Mouse (Mus musculus): Measurements from ENCODE around the gene Pcnx2. TPM values are rescaled to one million over a fixed set of nuclear protein-coding genes. Genes with fewer than 3 reads are reported as not detected.

The Pcnx2 gene
- polyA plus RNA-seq, 1 experiment from 2014 or later, result 0.13 TPM

- H3K9me3 ChIP-seq, result no peaks in the 10 kb centered on the region
- no peaks in the 10 kb centered on the region for H3K27me3 ChIP-seq (replicated peaks)
- ATAC-seq, result peak; percentile 92
- 37% methylated on average over 2 of the region's 2 CpGs for WGBS
- H3K4me3 ChIP-seq (replicated peaks), result no peak overlapping the region
- no peak overlapping the region for H3K27ac ChIP-seq
- H3K4me1 ChIP-seq (replicated peaks), result no peaks in the 10 kb centered on the region
- no peaks in the 10 kb centered on the region for H3K36me3 ChIP-seq
- H3K9ac ChIP-seq, result no peak overlapping the region
- H3K4me2 ChIP-seq (replicated peaks), result no peak overlapping the region
Measured at GRCm38 (mm10) chr8:125741855-125742254, 156.3 kb downstream of the Pcnx2 start.

DNA sequence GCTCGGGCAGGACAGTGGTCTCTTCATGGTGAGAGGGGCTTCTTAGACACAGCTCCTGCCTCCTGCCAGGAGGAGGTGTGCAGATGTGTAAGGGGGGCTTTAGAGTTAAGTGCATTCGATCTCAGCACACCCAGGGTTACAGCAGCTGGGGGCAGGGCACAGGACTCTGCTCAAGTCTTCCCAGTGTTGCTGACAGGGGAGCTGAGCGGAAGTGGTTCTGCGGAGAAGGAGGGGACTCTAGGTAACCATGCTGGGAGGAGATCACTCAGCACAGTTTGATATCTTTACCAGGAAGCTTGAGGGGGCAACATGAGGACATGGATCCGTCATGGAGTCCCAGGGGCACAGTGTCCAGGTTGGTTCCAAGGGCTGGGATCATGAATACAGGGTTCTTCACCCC is 156.7 kb downstream of the Pcnx2 start:
- Histone ChIP-seq H3K4me3 (replicated peaks) (no peak overlapping the region), H3K9me3 (no peaks in the 10 kb centered on the region), H3K36me3 (no peaks in the 10 kb centered on the region), H3K9ac (no peak overlapping the region), H3K4me1 (replicated peaks) (no peaks in the 10 kb centered on the region), H3K4me2 (replicated peaks) (no peak overlapping the region), H3K27me3 (replicated peaks) (no peaks in the 10 kb centered on the region), H3K27ac (no peak overlapping the region)
- WGBS, result 82% methylated on average over 5 of the region's 5 CpGs
- 0 out of 2 replicates have a peak, but pooled peaks have one; percentile 15 for ATAC-seq

DNA sequence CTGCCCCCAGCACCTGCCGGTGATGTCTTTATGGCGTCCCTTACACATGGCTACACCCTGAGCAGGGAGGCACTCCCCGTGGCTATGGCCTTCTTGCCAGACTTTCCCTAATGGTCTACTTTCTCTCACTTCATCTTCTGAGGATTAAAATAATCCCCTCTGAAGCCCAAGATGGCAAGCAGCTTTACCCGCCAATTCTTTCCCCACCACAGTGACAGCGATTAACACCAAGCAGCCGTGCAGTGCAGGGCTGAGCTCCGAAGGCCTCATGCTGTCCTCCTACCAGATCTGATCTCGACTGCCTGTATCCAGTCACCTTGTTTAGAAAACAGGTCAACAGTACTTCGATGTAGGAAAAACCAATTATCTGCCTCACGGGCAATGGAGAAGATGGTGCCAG is 157.5 kb downstream of the Pcnx2 start:
- Histone ChIP-seq H3K9me3 (no peaks in the 10 kb centered on the region), H3K4me1 (replicated peaks) (no peaks in the 10 kb centered on the region), H3K27me3 (replicated peaks) (no peaks in the 10 kb centered on the region), H3K27ac (no peak overlapping the region), H3K4me2 (replicated peaks) (no peak overlapping the region), H3K4me3 (replicated peaks) (no peak overlapping the region), H3K9ac (no peak overlapping the region), H3K36me3 (no peaks in the 10 kb centered on the region)
- WGBS, result 87% methylated on average over 10 of the region's 10 CpGs
- no peak for ATAC-seq

DNA sequence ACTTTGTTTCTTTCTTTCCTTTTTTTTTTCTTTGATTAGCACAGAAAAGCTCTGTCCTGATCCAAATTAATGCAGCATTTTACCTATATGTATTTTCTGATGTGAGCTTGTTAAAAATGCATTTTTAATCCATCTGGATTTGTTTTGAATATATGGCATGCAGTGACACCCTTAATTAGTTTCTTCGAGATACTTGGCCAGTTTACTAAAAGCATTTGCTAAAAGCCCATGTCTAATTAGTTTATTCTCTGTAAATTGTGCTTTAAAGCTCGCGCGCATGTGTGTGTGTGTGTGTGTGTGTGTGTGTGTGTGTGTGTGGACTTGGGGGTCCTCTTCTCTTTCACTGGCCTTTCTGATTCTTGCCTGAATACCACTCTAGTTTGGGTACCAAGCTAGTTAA is 159.2 kb downstream of the Pcnx2 start:
- 94% methylated on average over 4 of the region's 4 CpGs for WGBS
- H3K4me2 ChIP-seq (replicated peaks), result no peak overlapping the region
- H3K9ac ChIP-seq, result no peak overlapping the region
- H3K36me3 ChIP-seq, result no peaks in the 10 kb centered on the region
- ATAC-seq, result no peak
- peaks cover 5% of the 10 kb centered on the region; the same call in 1 of the 2 replicates for H3K4me1 ChIP-seq (replicated peaks)
- H3K4me3 ChIP-seq (replicated peaks), result no peak overlapping the region
- H3K9me3 ChIP-seq, result no peaks in the 10 kb centered on the region
- H3K27ac ChIP-seq, result no peak overlapping the region
- no peaks in the 10 kb centered on the region for H3K27me3 ChIP-seq (replicated peaks)

DNA sequence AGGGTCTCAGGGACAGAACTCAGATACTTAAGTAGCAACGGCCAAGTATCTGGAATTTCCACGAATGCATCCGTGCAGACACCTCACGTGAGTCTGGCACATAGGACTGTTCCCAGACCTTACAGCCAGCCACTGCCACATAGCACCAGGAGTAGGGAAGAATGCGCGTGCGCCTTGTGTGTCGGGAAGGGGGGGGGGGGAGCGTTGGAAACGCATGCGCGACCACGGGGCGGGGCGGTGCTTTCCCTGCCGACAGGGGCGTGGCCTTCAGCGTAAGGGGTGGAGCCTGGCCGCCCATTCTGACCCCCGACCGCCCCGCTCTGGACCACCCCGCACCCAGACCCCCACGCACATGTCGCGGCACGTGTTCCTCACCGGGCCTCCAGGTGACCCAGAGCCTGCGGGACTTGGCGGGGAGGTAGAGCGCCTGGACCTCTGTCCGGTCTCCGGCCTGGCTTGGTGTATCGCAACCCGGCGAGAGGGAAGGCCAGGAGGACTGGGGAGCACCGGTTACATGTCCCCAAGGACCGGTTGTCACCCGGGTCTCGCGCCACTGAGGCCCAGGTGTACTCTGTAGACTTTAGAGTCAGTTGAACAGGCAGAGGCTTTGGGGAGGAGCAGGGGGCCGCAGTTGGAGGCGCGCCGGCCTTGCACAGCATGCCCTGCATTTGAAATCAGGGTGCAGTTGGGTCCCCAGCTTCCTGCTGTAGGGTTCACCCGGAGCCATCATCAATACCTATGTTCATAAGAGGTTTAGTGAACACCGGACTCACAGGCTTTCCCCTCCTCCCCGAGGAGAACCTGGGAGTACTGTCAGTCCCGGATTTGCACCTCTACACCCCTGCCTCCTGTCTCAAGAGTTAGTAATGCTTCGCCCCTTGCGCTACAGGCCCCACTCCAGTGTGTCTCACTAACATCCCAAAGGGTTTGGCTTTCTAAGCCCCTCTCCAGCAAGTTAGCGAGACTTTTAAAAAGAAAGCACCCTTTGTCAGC is 163.9 kb downstream of the Pcnx2 start:
- peak overlapping the region; percentile 65 for H3K4me3 ChIP-seq (replicated peaks)
- ATAC-seq, result peak; percentile 97
- no peaks in the 10 kb centered on the region for H3K36me3 ChIP-seq
- no peaks in the 10 kb centered on the region for H3K27me3 ChIP-seq (replicated peaks)
- H3K27ac ChIP-seq, result peak overlapping the region; percentile 18; the same call in 1 of the 2 replicates
- H3K9ac ChIP-seq, result peak overlapping the region; percentile 72
- H3K4me1 ChIP-seq (replicated peaks), result peaks cover 7% of the 10 kb centered on the region
- WGBS, result 7% methylated on average over 50 of the region's 52 CpGs
- H3K9me3 ChIP-seq, result no peaks in the 10 kb centered on the region
- H3K4me2 ChIP-seq (replicated peaks), result peak overlapping the region; percentile 82

GRCm38 (mm10) chr8:125729746-125730145 is 168.4 kb downstream of the Pcnx2 start, which contains the start of gene Ntpcr:
Ntpcr (plus strand) TSS chr8:125729963.
- Histone ChIP-seq H3K4me1 (replicated peaks) (peaks cover 7% of the 10 kb centered on the region; the same call in 1 of the 2 replicates), H3K4me3 (replicated peaks) (no peak within 1 kb of the TSS), H3K9me3 (no peaks in the 10 kb centered on the region), H3K4me2 (replicated peaks) (no peak within 1 kb of the TSS), H3K36me3 (no peaks in the 10 kb centered on the region), H3K27ac (no peak within 1 kb of the TSS), H3K9ac (no peak within 1 kb of the TSS), H3K27me3 (replicated peaks) (no peaks in the 10 kb centered on the region)
- 78% methylated on average over 7 of the region's 7 CpGs for WGBS
- no peak for ATAC-seq

DNA sequence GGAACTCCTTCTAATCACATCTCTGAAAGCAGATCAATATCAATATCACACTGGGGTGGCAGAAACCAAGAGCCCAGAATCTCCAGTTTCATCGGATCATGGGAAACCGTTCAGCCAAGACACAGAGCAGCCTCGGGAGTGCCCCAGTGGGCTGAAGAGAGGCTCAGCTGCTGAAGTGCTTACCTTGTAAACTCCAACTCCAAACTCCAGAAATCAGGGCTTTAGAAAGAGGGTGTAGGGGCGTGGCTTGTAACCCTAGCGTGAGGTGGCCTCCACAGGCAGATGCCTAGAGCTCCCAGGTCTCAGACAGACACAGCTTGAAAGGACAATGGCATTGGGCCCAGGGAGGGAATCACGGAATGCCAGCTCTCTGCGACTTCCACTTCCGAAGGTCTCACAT is 170.3 kb downstream of the Pcnx2 start:
- WGBS, result 47% methylated on average over 8 of the region's 8 CpGs
- no peak for ATAC-seq
- 0 out of 2 replicates have a peak, but pooled peaks cover 2% of the 10 kb centered on the region for H3K4me1 ChIP-seq (replicated peaks)
- no peak overlapping the region for H3K27ac ChIP-seq
- H3K4me2 ChIP-seq (replicated peaks), result no peak overlapping the region
- H3K9me3 ChIP-seq, result no peaks in the 10 kb centered on the region
- no peaks in the 10 kb centered on the region for H3K27me3 ChIP-seq (replicated peaks)
- no peaks in the 10 kb centered on the region for H3K36me3 ChIP-seq
- no peak overlapping the region for H3K9ac ChIP-seq
- H3K4me3 ChIP-seq (replicated peaks), result no peak overlapping the region

GRCm38 (mm10) chr8:125726986-125727385 is 171.1 kb downstream of the Pcnx2 start:
- no peaks in the 10 kb centered on the region for H3K36me3 ChIP-seq
- H3K4me3 ChIP-seq (replicated peaks), result no peak overlapping the region
- no peak for ATAC-seq
- H3K27me3 ChIP-seq (replicated peaks), result no peaks in the 10 kb centered on the region
- 0 out of 2 replicates have a peak, but pooled peaks cover 2% of the 10 kb centered on the region for H3K4me1 ChIP-seq (replicated peaks)
- no peak overlapping the region for H3K27ac ChIP-seq
- H3K9me3 ChIP-seq, result no peaks in the 10 kb centered on the region
- H3K9ac ChIP-seq, result no peak overlapping the region
- no peak overlapping the region for H3K4me2 ChIP-seq (replicated peaks)
- 73% methylated on average over 5 of the region's 5 CpGs for WGBS

DNA sequence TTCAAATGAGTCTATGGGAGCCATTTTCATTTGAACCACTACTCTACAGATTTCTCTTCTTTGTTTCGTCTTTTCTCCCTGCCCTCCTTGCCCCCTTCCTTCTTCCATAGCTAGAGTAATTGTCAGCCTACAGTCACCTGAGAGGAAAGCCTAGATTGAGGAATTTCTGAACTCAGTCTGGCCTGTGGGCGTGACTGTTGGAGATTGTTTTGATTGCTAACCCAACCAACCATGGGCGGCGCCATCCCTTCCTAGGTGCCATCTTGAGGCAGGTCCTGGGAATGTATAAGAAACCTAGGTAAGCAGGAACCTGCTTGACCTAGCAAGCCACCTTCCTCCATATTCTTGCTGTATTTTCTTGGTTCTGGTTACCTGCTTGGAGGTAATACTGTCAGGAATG is 172.0 kb downstream of the Pcnx2 start:
- Histone ChIP-seq H3K27ac (no peak overlapping the region), H3K9ac (no peak overlapping the region), H3K4me1 (replicated peaks) (0 out of 2 replicates have a peak, but pooled peaks cover 2% of the 10 kb centered on the region), H3K27me3 (replicated peaks) (no peaks in the 10 kb centered on the region), H3K4me2 (replicated peaks) (no peak overlapping the region), H3K36me3 (no peaks in the 10 kb centered on the region), H3K4me3 (replicated peaks) (no peak overlapping the region), H3K9me3 (no peaks in the 10 kb centered on the region)
- ATAC-seq, result no peak
- WGBS, result 95% methylated on average over 4 of the region's 4 CpGs

DNA sequence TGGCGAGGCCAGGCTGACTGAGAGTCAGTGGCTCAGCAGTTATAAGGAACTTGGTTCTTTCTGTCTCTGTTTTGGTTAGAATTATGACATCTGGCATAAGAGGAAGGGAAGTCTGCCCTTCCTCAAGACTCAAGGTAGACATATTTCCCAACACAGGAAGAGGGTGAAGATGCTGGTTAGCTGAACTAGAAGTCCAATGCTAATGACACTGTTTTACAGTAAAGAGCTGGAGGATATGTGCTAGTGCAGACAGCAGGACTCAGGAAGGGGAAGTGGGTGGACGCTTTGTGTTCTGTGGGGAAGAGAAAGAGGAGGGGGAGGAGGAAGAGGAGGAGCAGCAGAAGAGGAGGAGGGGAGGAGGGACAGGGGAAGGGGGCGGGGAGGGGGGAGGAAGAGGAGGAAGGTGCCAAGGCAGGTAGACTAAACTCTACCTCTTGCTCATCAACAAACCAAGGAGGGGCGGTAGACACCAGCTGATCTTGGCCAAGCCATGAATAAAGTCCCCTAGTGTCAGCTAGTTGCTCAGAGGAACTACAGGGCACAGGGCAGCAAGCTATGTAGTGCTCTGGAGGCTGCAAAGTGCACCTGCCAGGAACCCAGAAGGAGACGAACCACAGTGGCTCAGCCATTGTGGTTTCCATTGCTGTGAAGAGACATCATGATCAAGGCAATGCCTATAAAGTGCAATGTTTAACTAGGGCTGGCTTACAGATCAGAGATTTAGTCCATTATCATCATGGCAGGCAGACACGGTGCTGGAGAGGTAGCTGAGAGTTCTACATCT is 172.9 kb downstream of the Pcnx2 start:
- no peak for ATAC-seq
- Histone ChIP-seq H3K27me3 (replicated peaks) (no peaks in the 10 kb centered on the region), H3K4me3 (replicated peaks) (no peak overlapping the region), H3K27ac (0 out of 2 replicates have a peak overlapping the region, but pooled peaks have one; percentile 32), H3K4me1 (replicated peaks) (0 out of 2 replicates have a peak, but pooled peaks cover 2% of the 10 kb centered on the region), H3K4me2 (replicated peaks) (no peak overlapping the region), H3K9me3 (no peaks in the 10 kb centered on the region), H3K9ac (no peak overlapping the region), H3K36me3 (no peaks in the 10 kb centered on the region)
- 72% methylated on average over 6 of the region's 6 CpGs for WGBS

DNA sequence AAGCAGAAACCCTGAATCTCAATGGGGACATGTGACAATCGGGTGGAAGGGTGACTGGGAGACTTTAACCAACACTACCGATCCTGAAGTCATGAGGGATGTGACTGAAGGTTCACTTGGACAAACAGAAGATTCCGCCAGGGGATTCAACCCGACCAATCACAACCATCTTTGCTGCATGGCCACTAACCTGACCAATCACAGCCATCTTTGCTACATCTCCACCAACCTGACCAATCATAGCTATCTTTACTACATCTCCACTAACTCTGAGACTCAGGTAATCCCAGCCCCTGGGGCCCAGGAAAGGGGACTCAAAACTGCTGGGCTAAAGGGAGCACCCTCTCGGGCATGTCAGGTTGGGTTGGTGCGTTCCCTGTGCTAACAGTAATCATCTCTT is 174.7 kb downstream of the Pcnx2 start:
- ATAC-seq, result no peak
- Histone ChIP-seq H3K4me1 (replicated peaks) (0 out of 2 replicates have a peak, but pooled peaks cover 2% of the 10 kb centered on the region), H3K27ac (no peak overlapping the region), H3K4me3 (replicated peaks) (no peak overlapping the region), H3K27me3 (replicated peaks) (no peaks in the 10 kb centered on the region), H3K9me3 (no peaks in the 10 kb centered on the region), H3K36me3 (no peaks in the 10 kb centered on the region), H3K9ac (no peak overlapping the region), H3K4me2 (replicated peaks) (no peak overlapping the region)
- WGBS, result 83% methylated on average over 6 of the region's 6 CpGs

- H3K4me1 ChIP-seq (replicated peaks), result 0 out of 2 replicates have a peak, but pooled peaks cover 2% of the 10 kb centered on the region
- H3K27me3 ChIP-seq (replicated peaks), result no peaks in the 10 kb centered on the region
- no peak overlapping the region for H3K9ac ChIP-seq
- no peak overlapping the region for H3K4me2 ChIP-seq (replicated peaks)
- H3K27ac ChIP-seq, result no peak overlapping the region
- no peaks in the 10 kb centered on the region for H3K9me3 ChIP-seq
- no peak overlapping the region for H3K4me3 ChIP-seq (replicated peaks)
- H3K36me3 ChIP-seq, result no peaks in the 10 kb centered on the region
- no peak for ATAC-seq
- 81% methylated on average over 7 of the region's 7 CpGs for WGBS
Measured at GRCm38 (mm10) chr8:125722675-125723074, 175.4 kb downstream of the Pcnx2 start.
